33 mouse cellular contexts compared by ENCODE assay signal in genomic region chr11:32271178-32271577, GRCm38 (mm10). TPM values are rescaled to one million over a fixed set of nuclear protein-coding genes. Genes with fewer than 3 reads are reported as not detected.
A peak's percentile ranks its signal among the peaks of the same experiment; 100 is the strongest.
DNase-seq lines count a peak whose midpoint lies in the region; ATAC-seq and TF ChIP-seq lines count a peak whose summit lies in the region.
"Had no signal": no experiment of that assay in that cellular context is flagged by ENCODE, and none has a peak within 500 bp of the region (broad histone marks: within the 10 kb centered on the region; RNA-seq: fewer than 3 reads in every experiment).

No protein-coding gene starts in this region.

- H3K36me3 ChIP-seq in liver, postnatal 0 days (replicated peaks; ENCODE audit: insufficient read depth, low read length) = no peaks in the 10 kb centered on the region
- H3K36me3 ChIP-seq in liver, embryonic 15.5 days (replicated peaks) = no peaks in the 10 kb centered on the region
- no peaks in the 10 kb centered on the region for H3K36me3 ChIP-seq in hindbrain, embryonic 11.5 days (ENCODE audit: control insufficient read depth, insufficient read depth, low read length)
- H3K36me3 ChIP-seq: hindbrain, embryonic 10.5 days; midbrain, embryonic 13.5 days had no signal

- no peak for TF ChIP-seq EP300 in liver, postnatal 0 days (IDR thresholded peaks at IDR 0.05; ENCODE audit: low read depth)

- TF ChIP-seq POLR2A in bone marrow macrophage, adult 2 months (IDR thresholded peaks at IDR 0.05; ENCODE audit: borderline replicate concordance, low read depth, low read length) = no peak

- DNase-seq in liver (peak; percentile 25), A20 (ENCODE audit: low read depth, low spot score) (peak; percentile 40)
- no peak for DNase-seq in liver, postnatal 0 days
- no peak for DNase-seq in hindbrain, embryonic 11.5 days (ENCODE audit: low spot score)
- DNase-seq in left cerebral cortex, postnatal 36 days (ENCODE audit: low spot score in 2 of 2) = no peak
- DNase-seq in right cerebral cortex, postnatal 25 days = no peak
- DNase-seq: adrenal gland, adult 2 months; adrenal gland, postnatal 36 days; cerebellum, adult 2 months; cerebellum, postnatal 14 days; gastrocnemius, postnatal 14 days; heart, adult 18-20 months; heart, postnatal 14 days; kidney, adult 8-10 months; kidney, postnatal 4 days; layer of hippocampus, postnatal 36 days; lung, postnatal 36 days; retina, postnatal 1 day; right cerebral cortex, postnatal 14 days; thymus, adult 2 months; thymus, postnatal 36 days had no signal

- no peaks in the 10 kb centered on the region for H3K27me3 ChIP-seq in liver, postnatal 0 days (ENCODE audit: insufficient read depth, low read length)
- peaks cover under 1% of the 10 kb centered on the region; the same call in 1 of the 2 replicates for H3K27me3 ChIP-seq in liver, embryonic 15.5 days
- H3K27me3 ChIP-seq in hindbrain, embryonic 11.5 days (ENCODE audit: control insufficient read depth, insufficient read depth, low read length) = no peaks in the 10 kb centered on the region

- no peak for TF ChIP-seq CTCF in liver, postnatal 0 days (IDR thresholded peaks at IDR 0.05; ENCODE audit: low read depth)
- no peak for TF ChIP-seq CTCF in bone marrow macrophage, adult 2 months (IDR thresholded peaks at IDR 0.05; ENCODE audit: low read depth, low read length)

- WGBS in liver, postnatal 0 days (ENCODE audit: insufficient replicate concordance) = 34% methylated on average over 4 of the region's 4 CpGs
- WGBS in liver, embryonic 15.5 days (ENCODE audit: insufficient replicate concordance) = 45% methylated on average over 4 of the region's 4 CpGs
- 43% methylated on average over 4 of the region's 4 CpGs for WGBS in hindbrain, embryonic 11.5 days

- H3K4me1 ChIP-seq in liver, postnatal 0 days (ENCODE audit: insufficient read depth) = peaks cover 24% of the 10 kb centered on the region
- H3K4me1 ChIP-seq in bone marrow macrophage, adult 2 months (ENCODE audit: control insufficient read depth, insufficient read depth, low read length) = peaks cover 14% of the 10 kb centered on the region
- peaks cover 67% of the 10 kb centered on the region for H3K4me1 ChIP-seq in liver, embryonic 15.5 days (replicated peaks)
- H3K4me1 ChIP-seq in hindbrain, embryonic 11.5 days (replicated peaks; ENCODE audit: control insufficient read depth, insufficient read depth, low read length) = 0 out of 2 replicates have a peak, but pooled peaks cover 2% of the 10 kb centered on the region

- no peaks in the 10 kb centered on the region for H3K9me3 ChIP-seq in liver, postnatal 0 days (ENCODE audit: low read length)
- H3K9me3 ChIP-seq in liver, embryonic 15.5 days (replicated peaks) = no peaks in the 10 kb centered on the region
- H3K9me3 ChIP-seq in hindbrain, embryonic 11.5 days (ENCODE audit: control insufficient read depth, low read length) = no peaks in the 10 kb centered on the region
- H3K9me3 ChIP-seq: hindbrain, embryonic 10.5 days; midbrain, embryonic 13.5 days had no signal

- no peak for ATAC-seq in liver, postnatal 0 days
- no peak for ATAC-seq in liver, embryonic 15.5 days (ENCODE audit: insufficient read depth)
- ATAC-seq in hindbrain, embryonic 11.5 days (ENCODE audit: low FRiP score) = no peak
- ATAC-seq: forebrain, embryonic 14.5 days; hindbrain, embryonic 16.5 days; intestine, embryonic 16.5 days; midbrain, embryonic 13.5 days had no signal

- no peak overlapping the region for H3K4me3 ChIP-seq in liver, postnatal 0 days (ENCODE audit: low read depth, low read length)
- no peak overlapping the region for H3K4me3 ChIP-seq in bone marrow macrophage, adult 2 months (ENCODE audit: insufficient read depth, low read length)
- H3K4me3 ChIP-seq in liver, embryonic 15.5 days (replicated peaks) = no peak overlapping the region
- H3K4me3 ChIP-seq in hindbrain, embryonic 11.5 days (ENCODE audit: low read depth, low read length) = no peak overlapping the region
- H3K4me3 ChIP-seq: hindbrain, embryonic 10.5 days; midbrain, embryonic 13.5 days had no signal

- intact Hi-C loops in left cerebral cortex, postnatal 36 days (cut with DNase I) = no loop called here

- no peak overlapping the region for H3K9ac ChIP-seq in liver, postnatal 0 days (replicated peaks)
- 0 out of 2 replicates have a peak overlapping the region, but pooled peaks have one; percentile 17 for H3K9ac ChIP-seq in liver, embryonic 15.5 days
- no peak overlapping the region for H3K9ac ChIP-seq in hindbrain, embryonic 11.5 days (ENCODE audit: low read depth, low read length)
- H3K9ac ChIP-seq: midbrain, embryonic 13.5 days had no signal

- H3K4me2 ChIP-seq in liver, postnatal 0 days (ENCODE audit: low read depth, low read length) = no peak overlapping the region
- H3K4me2 ChIP-seq in liver, embryonic 15.5 days = no peak overlapping the region
- H3K4me2 ChIP-seq in hindbrain, embryonic 11.5 days (replicated peaks; ENCODE audit: low read depth, low read length) = no peak overlapping the region
- H3K4me2 ChIP-seq: midbrain, embryonic 13.5 days had no signal

- H3K27ac ChIP-seq in liver, postnatal 0 days (ENCODE audit: low read depth) = no peak overlapping the region
- H3K27ac ChIP-seq in bone marrow macrophage, adult 2 months (ENCODE audit: insufficient read depth, low read depth, low read length) = peak overlapping the region; percentile 33; the same call in 1 of the 2 replicates
- H3K27ac ChIP-seq in liver, embryonic 15.5 days (replicated peaks) = peak overlapping the region; percentile 76
- H3K27ac ChIP-seq in hindbrain, embryonic 11.5 days (ENCODE audit: low read depth, low read length) = no peak overlapping the region
- H3K27ac ChIP-seq: hindbrain, embryonic 10.5 days; kidney, postnatal 0 days; midbrain, embryonic 13.5 days had no signal

RNA-seq across cellular contexts. Expression of gene Nprl3, which starts 3.7 kb away (rescaled TPM):
- 22.8 and 26.2 TPM in 2 replicates for polyA plus RNA-seq in liver, postnatal 0 days (2015; fragmentation: Nextera tagmentation; extraction: Ambion mirVana)
- polyA plus RNA-seq in bone marrow macrophage, adult 2 months (2012; ENCODE audit: insufficient read depth, insufficient read length, missing spikeins) = 14.2 and 18.5 TPM in 2 replicates
- 28.1 and 31.9 TPM in 2 replicates for polyA plus RNA-seq in liver, embryonic 15.5 days (2015; fragmentation: Nextera tagmentation; extraction: Ambion mirVana)
- polyA plus RNA-seq in hindbrain, embryonic 11.5 days (2014; fragmentation: Nextera tagmentation; extraction: Ambion mirVana) = 28.9 and 31.4 TPM in 2 replicates
- 10 to 100 TPM; 42.1 to 59.7 TPM for total RNA-seq in left cerebral cortex, postnatal 36 days (2021)

RNA-seq across cellular contexts. Expression of gene Hba-x, which starts 5.0 kb away (rescaled TPM):
- polyA plus RNA-seq in liver, postnatal 0 days (2015; fragmentation: Nextera tagmentation; extraction: Ambion mirVana) = 5.6 and 6.3 TPM in 2 replicates
- not detected in 2 replicates for polyA plus RNA-seq in bone marrow macrophage, adult 2 months (2012; ENCODE audit: insufficient read depth, insufficient read length, missing spikeins)
- 72.6 and 109 TPM in 2 replicates for polyA plus RNA-seq in liver, embryonic 15.5 days (2015; fragmentation: Nextera tagmentation; extraction: Ambion mirVana)
- polyA plus RNA-seq in hindbrain, embryonic 11.5 days (2014; fragmentation: Nextera tagmentation; extraction: Ambion mirVana) = 3,064 and 3,380 TPM in 2 replicates
- total RNA-seq in left cerebral cortex, postnatal 36 days (2021) = not detected
- total RNA-seq: adrenal gland, adult 2 months; adrenal gland, postnatal 36 days; gastrocnemius, postnatal 14 days; heart, adult 18-20 months; heart, postnatal 14 days; layer of hippocampus, adult 8-10 months; layer of hippocampus, postnatal 36 days; left cerebral cortex, postnatal 10 days; liver, adult 2 months; megakaryocyte-erythroid progenitor cell, adult 5-6 weeks had no signal
- polyA plus RNA-seq: adrenal gland, adult 2 months; liver, adult 2 months had no signal

RNA-seq across cellular contexts. Expression of gene Hba-a1, which starts 12.1 kb away (rescaled TPM):
- 32,136 and 32,798 TPM in 2 replicates for polyA plus RNA-seq in liver, postnatal 0 days (2015; fragmentation: Nextera tagmentation; extraction: Ambion mirVana)
- not detected in 2 replicates for polyA plus RNA-seq in bone marrow macrophage, adult 2 months (2012; ENCODE audit: insufficient read depth, insufficient read length, missing spikeins)
- polyA plus RNA-seq in liver, embryonic 15.5 days (2015; fragmentation: Nextera tagmentation; extraction: Ambion mirVana) = 74,460 and 76,487 TPM in 2 replicates
- polyA plus RNA-seq in hindbrain, embryonic 11.5 days (2014; fragmentation: Nextera tagmentation; extraction: Ambion mirVana) = 2,798 and 2,861 TPM in 2 replicates
- 100 to 1,000 TPM; 361 to 431 TPM for total RNA-seq in left cerebral cortex, postnatal 36 days (2021)

RNA-seq across cellular contexts. Expression of gene Hbq1b, which starts 15.6 kb away (rescaled TPM):
- polyA plus RNA-seq in liver, postnatal 0 days (2015; fragmentation: Nextera tagmentation; extraction: Ambion mirVana) = 70.9 and 75.1 TPM in 2 replicates
- not detected in 2 replicates for polyA plus RNA-seq in bone marrow macrophage, adult 2 months (2012; ENCODE audit: insufficient read depth, insufficient read length, missing spikeins)
- 139 and 151 TPM in 2 replicates for polyA plus RNA-seq in liver, embryonic 15.5 days (2015; fragmentation: Nextera tagmentation; extraction: Ambion mirVana)
- polyA plus RNA-seq in hindbrain, embryonic 11.5 days (2014; fragmentation: Nextera tagmentation; extraction: Ambion mirVana) = 6.7 and 7.2 TPM in 2 replicates
- total RNA-seq in left cerebral cortex, postnatal 36 days (2021) = not detected
- total RNA-seq: adrenal gland, postnatal 36 days; liver, adult 2 months; megakaryocyte-erythroid progenitor cell, adult 5-6 weeks had no signal
- polyA plus RNA-seq: liver, adult 2 months had no signal

RNA-seq across cellular contexts. Expression of gene Hba-a2, which starts 25.1 kb away (rescaled TPM):
- polyA plus RNA-seq in liver, postnatal 0 days (2015; fragmentation: Nextera tagmentation; extraction: Ambion mirVana) = 64,656 and 66,091 TPM in 2 replicates
- 1.4 TPM in 1 of 2 replicates, not detected in the other for polyA plus RNA-seq in bone marrow macrophage, adult 2 months (2012; ENCODE audit: insufficient read depth, insufficient read length, missing spikeins)
- polyA plus RNA-seq in liver, embryonic 15.5 days (2015; fragmentation: Nextera tagmentation; extraction: Ambion mirVana) = 175,652 and 176,876 TPM in 2 replicates
- 5,394 and 5,453 TPM in 2 replicates for polyA plus RNA-seq in hindbrain, embryonic 11.5 days (2014; fragmentation: Nextera tagmentation; extraction: Ambion mirVana)
- 100 to 1,000 TPM; 345 to 363 TPM for total RNA-seq in left cerebral cortex, postnatal 36 days (2021)

Comparison
In these comparisons a context has a peak if more than half of its experiments do, and no peak if none do; other contexts are left out.
1. DNase-seq: peak in liver (single experiment) and A20 (single experiment); none in liver, postnatal 0 days (single experiment), hindbrain, embryonic 11.5 days (single experiment), left cerebral cortex, postnatal 36 days (0 of 2) and right cerebral cortex, postnatal 25 days (single experiment).
2. H3K27ac ChIP-seq: peak in bone marrow macrophage, adult 2 months (single experiment) and liver, embryonic 15.5 days (single experiment); none in liver, postnatal 0 days (single experiment) and hindbrain, embryonic 11.5 days (single experiment).
3. RNA of gene Hba-x, which starts 5.0 kb away (polyA plus RNA-seq): 3,064 to 3,380 TPM in hindbrain, embryonic 11.5 days; 72.6 to 109 TPM in liver, embryonic 15.5 days, 5.6 to 6.3 TPM in liver, postnatal 0 days and not detected in bone marrow macrophage, adult 2 months; every median in the first group is over 10 times any median in the second.
4. RNA of gene Hba-a1, which starts 12.1 kb away (polyA plus RNA-seq): 74,460 to 76,487 TPM in liver, embryonic 15.5 days, 32,136 to 32,798 TPM in liver, postnatal 0 days and 2,798 to 2,861 TPM in hindbrain, embryonic 11.5 days; not detected in bone marrow macrophage, adult 2 months; every median in the first group is over 1,000 times any median in the second.